Mouse (Mus musculus): ENCODE measurements around the gene Depdc1b.

Gene Depdc1b

GRCm38 (mm10) chr13:108435687-108436086, 119.6 kb downstream of the Depdc1b start:
- in situ Hi-C loops (cut with MboI, MseI) = no loop called here

- in situ Hi-C loops (cut with MboI, MseI) = no loop called here
Observed at GRCm38 (mm10) chr13:108437424-108437823, 121.3 kb downstream of the Depdc1b start.

DNA sequence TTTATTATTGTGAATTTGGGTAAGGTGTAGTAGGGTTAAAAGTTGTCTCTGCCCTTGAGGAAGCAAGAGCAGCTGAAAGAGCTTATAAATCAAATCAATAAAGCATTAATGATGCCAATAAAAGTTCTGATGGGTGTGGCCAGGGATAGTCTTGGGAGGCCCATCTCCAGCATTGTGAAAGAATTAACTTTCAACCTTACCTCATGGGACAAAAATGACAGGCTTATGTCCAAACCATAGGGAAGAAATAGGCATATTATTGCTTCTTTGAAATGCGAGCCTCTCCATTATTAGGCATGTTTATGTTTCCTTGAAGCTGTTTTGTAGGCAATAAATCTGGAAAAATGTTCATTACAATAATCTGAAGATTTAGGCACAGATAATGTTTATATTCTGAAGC, 122.9 kb downstream of the Depdc1b start:
- in situ Hi-C loops (cut with MboI, MseI) = no loop called here

- in situ Hi-C loops (cut with MboI, MseI) = no loop called here
Observed at GRCm38 (mm10) chr13:108448348-108448931, 132.3 kb downstream of the Depdc1b start.

GRCm38 (mm10) chr13:108449116-108450097, 133.3 kb downstream of the Depdc1b start, which contains the start of gene Pde4d:
Gene Pde4d, plus strand, starts transcription at chr13:108449948.
- in situ Hi-C loops (cut with MboI, MseI) = no loop called here

GRCm38 (mm10) chr13:108451122-108451521, 135.0 kb downstream of the Depdc1b start:
- in situ Hi-C loops (cut with MboI, MseI) = no loop called here

DNA sequence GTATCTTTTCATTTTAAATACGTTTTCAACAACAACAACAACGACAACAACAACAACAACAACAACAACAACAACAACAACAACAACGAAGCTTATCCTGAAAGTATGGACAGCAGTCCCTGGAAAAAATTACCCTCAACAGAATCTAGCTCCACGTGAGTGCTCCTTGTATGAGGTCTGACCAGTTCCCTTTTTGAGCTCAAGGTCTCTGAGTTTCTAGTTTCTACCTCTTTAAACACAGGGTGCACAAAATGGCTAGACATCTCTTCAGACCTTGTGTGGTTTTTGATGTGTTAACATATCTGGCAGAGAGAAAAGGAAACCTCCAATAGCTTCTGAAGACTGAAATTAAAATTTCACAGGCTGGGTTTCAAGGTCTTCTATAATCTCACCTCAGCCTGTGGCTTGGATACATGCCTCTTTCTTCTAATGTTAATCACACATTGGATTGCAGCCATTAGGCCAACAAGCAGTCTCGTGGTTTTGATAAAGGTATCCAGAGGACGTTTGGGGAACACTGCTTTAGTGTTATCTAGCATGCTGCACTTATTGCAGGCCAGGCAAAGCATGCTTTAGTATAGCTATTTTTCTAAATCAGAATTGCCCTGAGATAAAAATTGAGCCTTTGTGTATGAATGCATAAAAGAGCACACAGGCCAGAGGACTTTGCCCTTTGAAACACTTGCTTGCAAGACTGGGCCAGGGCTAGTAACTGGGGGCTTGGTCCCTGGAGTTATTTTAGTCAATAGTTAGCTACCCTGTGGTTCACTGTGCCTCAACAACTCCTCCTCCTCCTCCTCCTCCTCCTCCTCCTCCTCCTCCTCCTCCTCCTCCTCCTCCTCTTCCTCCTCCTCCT, 137.2 kb downstream of the Depdc1b start:
- in situ Hi-C loops (cut with MboI, MseI) = no loop called here

Measured in T-helper 2 cell (primary cell).